Mouse (Mus musculus) neural tube, embryonic 13.5 days (tissue): ENCODE measurements around the gene Vstm2b. TPM values are rescaled to one million over a fixed set of nuclear protein-coding genes. Genes with fewer than 3 reads are reported as not detected.

Experiments
- ATAC-seq: fragments of 200-750 bp; cut with Nextera tagmentation; 2 replicates; pipeline ENCODE4 v1.8.0; 2017; ENCODE audit warnings: low read depth, mild to moderate bottlenecking, moderate TSS enrichment, moderate library complexity
- H3K27ac ChIP-seq: fragments of 300-500 bp; sonication (generic); replicated peaks from 2 replicates; pipeline ENCODE4 v1.5.1; 2015; ENCODE audit warnings: moderate library complexity, mild to moderate bottlenecking, inconsistent platforms
- H3K27me3 ChIP-seq: fragments of 300-500 bp; sonication (generic); 2 replicates; pipeline ENCODE4 v1.6.1; 2015; ENCODE audit warnings: mild to moderate bottlenecking, inconsistent platforms
- H3K36me3 ChIP-seq: fragments of 300-500 bp; sonication (generic); 2 replicates; pipeline ENCODE4 v1.6.1; 2015; ENCODE audit warnings: mild to moderate bottlenecking, inconsistent platforms
- H3K4me1 ChIP-seq: fragments of 300-500 bp; sonication (generic); replicated peaks from 2 replicates; pipeline ENCODE4 v1.6.1; 2015; ENCODE audit warnings: inconsistent platforms
- H3K4me2 ChIP-seq: fragments of 300-500 bp; sonication (generic); 2 replicates; pipeline ENCODE4 v1.6.1; 2015; ENCODE audit warnings: inconsistent platforms, mild to moderate bottlenecking, moderate library complexity
- H3K4me3 ChIP-seq: fragments of 300-500 bp; sonication (generic); 2 replicates; pipeline ENCODE4 v1.5.1; 2015; ENCODE audit warnings: mild to moderate bottlenecking, inconsistent platforms
- H3K9ac ChIP-seq: fragments of 300-500 bp; sonication (generic); 2 replicates; pipeline ENCODE4 v1.6.1; 2015; ENCODE audit warnings: moderate library complexity, mild to moderate bottlenecking, inconsistent platforms
- H3K9me3 ChIP-seq: fragments of 300-500 bp; sonication (generic); 2 replicates; pipeline ENCODE4 v1.6.1; 2016; ENCODE audit warnings: inconsistent platforms
- WGBS: fragments of 180-500 bp; shearing (Covaris S2); methylation state at CpG from one replicate; pipeline ENCODE4 v1.1.7; 2015; 5-methylcytosine and 5-hydroxymethylcytosine counted together
- polyA plus RNA-seq: library from polyadenylated mRNA; unstranded; fragments of >200 nt; fragmentation: Nextera tagmentation; extraction: Ambion mirVana; gene quantifications from 2 replicates; pipeline ENCODE4 v1.2.1, GENCODE M21; 2015

The Vstm2b gene
- polyA plus RNA-seq, 1 experiment from 2014 or later = 22.1 TPM

- 89% methylated on average over 3 of the region's 3 CpGs for WGBS
These were observed 18.6 kb downstream of the Vstm2b start for GRCm38 (mm10) chr7:40916761-40917160.

GRCm38 (mm10) chr7:40920118-40920517, 22.0 kb downstream of the Vstm2b start:
- ATAC-seq = no peak
- 80% methylated on average over 2 of the region's 2 CpGs for WGBS
- no peak overlapping the region for H3K4me2 ChIP-seq
- no peaks in the 10 kb centered on the region for H3K9me3 ChIP-seq
- peaks cover 7% of the 10 kb centered on the region; the same call in 1 of the 2 replicates for H3K36me3 ChIP-seq
- H3K9ac ChIP-seq = no peak overlapping the region
- H3K27me3 ChIP-seq = no peaks in the 10 kb centered on the region
- H3K27ac ChIP-seq = no peak overlapping the region
- no peak overlapping the region for H3K4me3 ChIP-seq
- no peaks in the 10 kb centered on the region for H3K4me1 ChIP-seq

More at GRCm38 (mm10) chr7:40916761-40917160, 18.6 kb downstream of the Vstm2b start:
- no peak overlapping the region for H3K27ac ChIP-seq
- no peaks in the 10 kb centered on the region for H3K4me1 ChIP-seq
- ATAC-seq = no peak
- H3K4me2 ChIP-seq = no peak overlapping the region
- no peak overlapping the region for H3K9ac ChIP-seq
- peaks cover 13% of the 10 kb centered on the region for H3K36me3 ChIP-seq
- H3K27me3 ChIP-seq = no peaks in the 10 kb centered on the region
- H3K4me3 ChIP-seq = no peak overlapping the region
- H3K9me3 ChIP-seq = no peaks in the 10 kb centered on the region

DNA sequence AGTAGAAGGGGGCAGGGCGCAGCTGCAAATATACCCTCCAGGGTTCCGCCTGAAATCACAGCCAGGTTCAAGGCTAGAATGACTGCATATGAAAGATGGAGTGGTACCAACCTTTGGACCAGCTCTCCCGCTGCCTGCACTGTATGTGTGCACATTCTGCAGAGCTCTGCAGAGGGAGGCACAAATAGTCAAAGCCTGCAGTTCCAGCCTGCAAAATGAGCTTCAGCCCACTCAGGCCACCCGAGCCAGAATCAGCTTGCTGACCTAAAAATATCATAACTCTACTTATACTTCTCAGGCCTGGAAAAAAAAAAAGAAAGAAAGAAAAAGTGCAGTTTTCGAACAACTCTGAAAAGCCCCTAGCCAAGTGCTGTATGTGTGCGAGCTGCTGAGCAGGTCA, 23.2 kb downstream of the Vstm2b start:
- H3K27me3 ChIP-seq = no peaks in the 10 kb centered on the region
- no peak overlapping the region for H3K9ac ChIP-seq
- no peaks in the 10 kb centered on the region for H3K9me3 ChIP-seq
- no peak overlapping the region for H3K4me2 ChIP-seq
- no peak overlapping the region for H3K27ac ChIP-seq
- peaks cover 5% of the 10 kb centered on the region; the same call in 1 of the 2 replicates for H3K36me3 ChIP-seq
- H3K4me1 ChIP-seq = no peaks in the 10 kb centered on the region
- ATAC-seq = no peak
- WGBS = 79% methylated on average over 6 of the region's 6 CpGs
- H3K4me3 ChIP-seq = no peak overlapping the region

GRCm38 (mm10) chr7:40922871-40923270, 24.7 kb downstream of the Vstm2b start:
- H3K4me2 ChIP-seq = no peak overlapping the region
- H3K4me3 ChIP-seq = no peak overlapping the region
- no peak for ATAC-seq
- no peaks in the 10 kb centered on the region for H3K9me3 ChIP-seq
- no peaks in the 10 kb centered on the region for H3K27me3 ChIP-seq
- no peaks in the 10 kb centered on the region for H3K36me3 ChIP-seq
- no peak overlapping the region for H3K27ac ChIP-seq
- WGBS = 87% methylated on average over 4 of the region's 4 CpGs
- H3K9ac ChIP-seq = no peak overlapping the region
- H3K4me1 ChIP-seq = no peaks in the 10 kb centered on the region

DNA sequence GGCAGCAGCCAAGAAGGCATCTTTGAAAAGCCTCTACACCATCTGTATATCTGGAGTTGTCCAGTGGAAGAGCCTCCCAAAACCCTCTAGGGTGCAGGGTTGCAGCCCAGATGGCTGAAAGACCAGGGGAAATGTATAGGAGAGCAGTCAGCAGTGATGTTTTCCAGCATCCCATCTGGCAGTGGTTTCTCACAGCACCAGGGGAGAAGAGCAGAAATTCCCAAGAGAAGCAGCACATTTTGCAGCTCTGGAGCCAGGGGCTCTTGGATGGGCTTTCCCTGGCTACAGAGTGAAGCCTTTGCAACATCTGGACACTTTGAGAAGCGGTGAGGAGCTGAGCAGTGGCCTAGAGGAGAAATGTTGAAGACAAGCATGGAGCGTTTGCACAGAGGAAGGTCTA, 30.3 kb downstream of the Vstm2b start:
- no peak overlapping the region for H3K9ac ChIP-seq
- H3K27me3 ChIP-seq = no peaks in the 10 kb centered on the region
- H3K4me1 ChIP-seq = no peaks in the 10 kb centered on the region
- ATAC-seq = no peak
- no peak overlapping the region for H3K4me3 ChIP-seq
- 91% methylated on average over 2 of the region's 2 CpGs for WGBS
- no peak overlapping the region for H3K27ac ChIP-seq
- no peaks in the 10 kb centered on the region for H3K9me3 ChIP-seq
- H3K4me2 ChIP-seq = no peak overlapping the region
- H3K36me3 ChIP-seq = peaks cover 23% of the 10 kb centered on the region

DNA sequence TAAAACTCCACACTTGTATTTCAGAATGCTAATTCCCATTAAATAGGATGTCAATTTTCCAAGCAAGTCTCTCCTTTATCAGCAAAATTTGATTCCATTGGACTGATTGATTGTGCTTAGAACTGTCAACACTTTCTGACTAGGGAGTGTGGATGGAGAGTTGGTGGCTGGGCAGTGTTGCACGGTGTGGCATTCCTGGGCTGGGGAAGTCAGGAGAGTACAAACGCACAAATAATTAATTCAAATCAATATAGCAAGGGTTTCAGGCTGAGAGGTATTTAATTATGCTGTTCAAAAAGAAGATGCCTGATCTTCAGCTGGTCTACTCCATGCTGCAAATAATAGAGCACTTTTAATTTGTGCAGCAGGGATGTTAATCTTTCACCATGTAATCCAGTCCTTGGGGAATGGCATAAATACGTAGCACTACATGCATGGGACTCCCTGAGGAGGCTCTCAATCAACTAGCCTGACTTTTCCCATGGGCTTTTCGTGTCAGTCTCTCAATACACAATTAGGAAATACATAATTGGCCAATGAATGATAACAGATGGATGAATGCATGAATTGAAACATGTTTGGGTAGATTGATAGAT, 38.6 kb downstream of the Vstm2b start:
- Histone ChIP-seq H3K4me1 (no peaks in the 10 kb centered on the region), H3K9me3 (no peaks in the 10 kb centered on the region), H3K4me2 (no peak overlapping the region), H3K4me3 (no peak overlapping the region), H3K9ac (no peak overlapping the region), H3K27me3 (no peaks in the 10 kb centered on the region), H3K27ac (no peak overlapping the region), H3K36me3 (peaks cover 7% of the 10 kb centered on the region; the same call in 1 of the 2 replicates)
- ATAC-seq = no peak
- WGBS = 48% methylated on average over 4 of the region's 4 CpGs

DNA sequence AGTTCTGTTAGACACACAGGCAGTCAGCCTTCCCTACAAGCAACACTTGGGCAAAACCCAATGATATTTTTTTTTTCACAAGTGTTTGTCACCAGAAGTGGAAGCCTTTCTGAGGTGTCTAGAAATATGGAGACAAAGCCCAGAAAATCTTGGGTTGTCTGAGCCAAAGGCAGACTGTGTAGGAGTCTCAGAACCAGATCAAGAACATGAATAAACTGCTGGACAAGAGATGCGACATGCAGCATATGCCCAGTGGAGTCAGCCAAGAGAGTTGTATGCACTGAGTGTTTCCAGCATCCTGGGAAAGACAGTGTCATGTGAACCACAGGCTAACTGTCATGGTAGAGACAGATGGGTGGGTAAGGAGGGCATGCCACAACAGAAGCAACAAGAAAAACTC, 41.2 kb downstream of the Vstm2b start:
- 92% methylated on average over 1 of the region's 1 CpGs for WGBS
- no peaks in the 10 kb centered on the region for H3K4me1 ChIP-seq
- no peak overlapping the region for H3K27ac ChIP-seq
- H3K9me3 ChIP-seq = no peaks in the 10 kb centered on the region
- no peak overlapping the region for H3K4me3 ChIP-seq
- no peaks in the 10 kb centered on the region for H3K36me3 ChIP-seq
- no peak overlapping the region for H3K9ac ChIP-seq
- H3K27me3 ChIP-seq = no peaks in the 10 kb centered on the region
- ATAC-seq = no peak
- H3K4me2 ChIP-seq = no peak overlapping the region

DNA sequence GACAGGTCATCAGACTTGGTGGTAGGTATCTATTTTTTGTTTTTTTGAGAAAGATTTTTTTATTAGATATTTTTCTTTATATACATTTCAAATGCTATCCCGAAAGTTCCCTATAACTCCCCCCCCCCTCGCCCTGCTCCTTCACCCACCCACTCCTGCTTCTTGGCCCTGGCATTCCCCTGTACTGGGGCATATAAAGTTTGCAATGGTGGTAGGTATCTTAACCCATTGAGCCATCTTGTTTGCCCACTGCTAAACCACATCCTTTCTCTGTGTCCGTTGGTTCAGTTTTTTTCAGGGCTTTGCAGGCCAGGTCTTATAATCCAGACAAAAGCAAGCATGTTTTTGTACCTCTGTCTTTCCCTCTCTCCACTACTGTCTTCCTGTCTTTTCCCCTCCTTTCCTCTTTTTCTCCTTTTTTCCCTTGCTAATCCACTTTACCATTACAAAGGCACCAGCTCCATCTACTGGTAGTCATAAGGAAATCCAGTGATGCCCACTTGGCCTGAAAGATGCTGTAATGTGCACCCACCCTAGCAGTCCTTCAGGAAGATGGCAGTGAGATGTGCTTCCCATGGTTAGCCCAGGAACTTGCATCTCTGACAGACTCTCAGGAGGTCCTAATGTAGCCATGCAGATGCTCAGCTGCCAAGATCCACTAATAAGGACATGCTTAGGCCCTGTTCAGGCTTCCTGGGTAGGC, 44.3 kb downstream of the Vstm2b start:
- Histone ChIP-seq H3K36me3 (no peaks in the 10 kb centered on the region), H3K27me3 (no peaks in the 10 kb centered on the region), H3K4me2 (no peak overlapping the region), H3K4me1 (no peaks in the 10 kb centered on the region), H3K9ac (no peak overlapping the region), H3K4me3 (no peak overlapping the region), H3K9me3 (no peaks in the 10 kb centered on the region), H3K27ac (no peak overlapping the region)
- peak; percentile 65 for ATAC-seq
- 73% methylated on average over 3 of the region's 3 CpGs for WGBS

Other genes with a start within 250 kb of the Vstm2b start
- not detected in 2 replicates for gene 4930433I11Rik, start 89.2 kb downstream of the Vstm2b start, polyA plus RNA-seq
- not detected in 2 replicates for gene Gm4884, start 134.4 kb downstream of the Vstm2b start, polyA plus RNA-seq